Comparison of ENCODE assay signal across 8 mouse cellular contexts in genomic region chr5:73256352-73257065, GRCm38 (mm10). TPM values are rescaled to one million over a fixed set of nuclear protein-coding genes. Genes with fewer than 3 reads are reported as not detected.
DNase-seq lines count a peak whose midpoint lies in the region; ATAC-seq lines count a peak whose summit lies in the region.

Fryl (minus strand) TSS chr5:73256619.

- no peaks in the 10 kb centered on the region for H3K36me3 ChIP-seq in hindbrain, embryonic 16.5 days (ENCODE audit: control insufficient read depth, insufficient read depth, low read length)
- no peaks in the 10 kb centered on the region for H3K36me3 ChIP-seq in macrophage (ENCODE audit: inconsistent target)

- H3K4me2 ChIP-seq in hindbrain, embryonic 16.5 days (ENCODE audit: low read length), result peak within 1 kb of the TSS; percentile 75

- under 1% methylated on average over 43 of the region's 44 CpGs for WGBS in hindbrain, embryonic 16.5 days
- WGBS in macrophage (ENCODE audit: missing documents), result 1% methylated on average over 42 of the region's 44 CpGs

- DNase-seq in WW6 (ENCODE audit: low read depth, low spot score), result peak; percentile 90
- peak; percentile 93 to 98 for DNase-seq in cerebellum, postnatal 4 days (ENCODE audit: low spot score in 2 of 2)
- peak; percentile 95 for DNase-seq in gastrocnemius, adult 18-20 months (ENCODE audit: low spot score)
- DNase-seq in left cerebral cortex, adult 18-20 months (ENCODE audit: low spot score in 2 of 2), result peak; percentile 87 to 95
- peak; percentile 96 for DNase-seq in right cerebral cortex, adult 18-20 months
- peak; percentile 77 for DNase-seq in urinary bladder, postnatal 10 days (ENCODE audit: low spot score)

- H3K27ac ChIP-seq in hindbrain, embryonic 16.5 days (ENCODE audit: low read depth, low read length), result peak within 1 kb of the TSS; percentile 96
- peak within 1 kb of the TSS; percentile 72 for H3K27ac ChIP-seq in macrophage

- no peaks in the 10 kb centered on the region for H3K9me3 ChIP-seq in hindbrain, embryonic 16.5 days (ENCODE audit: control insufficient read depth, low read length)

- H3K27me3 ChIP-seq in hindbrain, embryonic 16.5 days (replicated peaks; ENCODE audit: control insufficient read depth, insufficient read depth, low read length), result no peaks in the 10 kb centered on the region

- H3K9ac ChIP-seq in hindbrain, embryonic 16.5 days (ENCODE audit: low read depth, low read length), result peak within 1 kb of the TSS; percentile 95

- peaks cover 38% of the 10 kb centered on the region for H3K79me2 ChIP-seq in macrophage (ENCODE audit: inconsistent target)

- peaks cover 13% of the 10 kb centered on the region for H3K4me1 ChIP-seq in hindbrain, embryonic 16.5 days (ENCODE audit: control insufficient read depth, insufficient read depth, low read depth, low read length)

- ATAC-seq in hindbrain, embryonic 16.5 days, result peak; percentile 99

- peak within 1 kb of the TSS; percentile 98 for H3K4me3 ChIP-seq in hindbrain, embryonic 16.5 days (ENCODE audit: low read length)
- peak within 1 kb of the TSS; percentile 61 for H3K4me3 ChIP-seq in macrophage (ENCODE audit: inconsistent target)

RNA-seq across cellular contexts. Expression of gene Fryl, which starts in this region (rescaled TPM):
- total RNA-seq in gastrocnemius, adult 18-20 months (2021), result 10 to 100 TPM; 13.5 to 14.0 TPM
- polyA plus RNA-seq in hindbrain, embryonic 16.5 days (2015; fragmentation: Nextera tagmentation; extraction: Ambion mirVana), result 29.3 and 32.1 TPM in 2 replicates
- total RNA-seq in left cerebral cortex, adult 18-20 months (2021), result 10 to 100 TPM; 54.2 to 57.5 TPM
- total RNA-seq in macrophage (2018; cell fraction: chromatin; rRNA removed), result 100 to 1,000 TPM; 133 to 238 (median 201) TPM
- 10 to 100 TPM; 24.0 to 49.5 (median 37.3) TPM for total RNA-seq in macrophage (2018; cell fraction: cytosol; rRNA removed)
- 100 to 1,000 TPM in 18 of 26 experiments, 10 to 100 TPM in 8; 75.0 to 147 (median 113) TPM for total RNA-seq in macrophage (2018; cell fraction: nucleus; rRNA removed)
- polyA plus RNA-seq in macrophage (2018), result 21.3 to 35.6 TPM (median 24.3 TPM) in 3 replicates

Comparison
In these comparisons a context has a peak if more than half of its experiments do, and no peak if none do; other contexts are left out.
1. Peak in every context shown above with its lines: DNase-seq, ATAC-seq, H3K4me3 ChIP-seq and H3K27ac ChIP-seq.